26 mouse cellular contexts compared by ENCODE assay signal in genomic region chr11:40050503-40050902, GRCm38 (mm10).
DNase-seq lines count a peak whose midpoint lies in the region; TF ChIP-seq lines count a peak whose summit lies in the region.
"Had no signal": no experiment of that assay in that cellular context is flagged by ENCODE, and none has a peak within 500 bp of the region (broad histone marks: within the 10 kb centered on the region; RNA-seq: fewer than 3 reads in every experiment).

No protein-coding gene starts in this region.

- no peak overlapping the region for H3K27ac ChIP-seq in layer of hippocampus, adult 2 months
- H3K27ac ChIP-seq: embryonic facial prominence, embryonic 10.5 days; embryonic facial prominence, embryonic 13.5 days; forebrain, embryonic 12.5 days; forebrain, embryonic 15.5 days; heart, adult 2 months; heart, embryonic 10.5 days; heart, embryonic 13.5 days; hindbrain, embryonic 14.5 days; hindbrain, postnatal 0 days had no signal

- no peak overlapping the region for H3K4me3 ChIP-seq in layer of hippocampus, adult 2 months
- H3K4me3 ChIP-seq: embryonic facial prominence, embryonic 10.5 days; embryonic facial prominence, embryonic 13.5 days; erythroblast, embryonic 14.5 days; forebrain, embryonic 12.5 days; forebrain, embryonic 15.5 days; heart, adult 2 months; heart, embryonic 10.5 days; heart, embryonic 13.5 days had no signal

- peak; percentile 6 to 15 for DNase-seq in cerebellum, postnatal 10 days
- no peak for DNase-seq in cerebellum, adult 9-11 months
- peak; percentile 11 to 16 for DNase-seq in cerebellum, postnatal 36 days
- no peak for DNase-seq in cerebellum, adult 8-10 months
- peak; percentile 39 for DNase-seq in WW6 (ENCODE audit: low read depth, low spot score)
- no peak for DNase-seq in layer of hippocampus, adult 2 months (ENCODE audit: low spot score in 2 of 2)
- DNase-seq in kidney, postnatal 4 days: no peak
- DNase-seq: adrenal gland, postnatal 10 days; adrenal gland, postnatal 36 days; cerebellum, adult 9-10 months; embryo, embryonic 11 days; gastrocnemius, postnatal 10 days; gastrocnemius, postnatal 36 days; heart, adult 2 months; heart, postnatal 14 days; heart, postnatal 4 days; kidney, adult 18-20 months had no signal

- TF ChIP-seq CTCF in layer of hippocampus, adult 2 months (conservative IDR thresholded peaks at IDR 0.05): no peak

Comparison
In these comparisons a context has a peak if more than half of its experiments do, and no peak if none do; other contexts are left out.
1. DNase-seq: peak in cerebellum, postnatal 10 days (2 of 2), cerebellum, postnatal 36 days (2 of 2) and WW6 (single experiment); none in cerebellum, adult 9-11 months (single experiment), cerebellum, adult 8-10 months (single experiment), layer of hippocampus, adult 2 months (0 of 2) and kidney, postnatal 4 days (0 of 2).